Mouse (Mus musculus): Measurements from ENCODE around the gene Gm15217. TPM values are rescaled to one million over a fixed set of nuclear protein-coding genes. Genes with fewer than 3 reads are reported as not detected.

Gene Gm15217
- polyA plus RNA-seq, 1 experiment: 40.3 TPM

DNA sequence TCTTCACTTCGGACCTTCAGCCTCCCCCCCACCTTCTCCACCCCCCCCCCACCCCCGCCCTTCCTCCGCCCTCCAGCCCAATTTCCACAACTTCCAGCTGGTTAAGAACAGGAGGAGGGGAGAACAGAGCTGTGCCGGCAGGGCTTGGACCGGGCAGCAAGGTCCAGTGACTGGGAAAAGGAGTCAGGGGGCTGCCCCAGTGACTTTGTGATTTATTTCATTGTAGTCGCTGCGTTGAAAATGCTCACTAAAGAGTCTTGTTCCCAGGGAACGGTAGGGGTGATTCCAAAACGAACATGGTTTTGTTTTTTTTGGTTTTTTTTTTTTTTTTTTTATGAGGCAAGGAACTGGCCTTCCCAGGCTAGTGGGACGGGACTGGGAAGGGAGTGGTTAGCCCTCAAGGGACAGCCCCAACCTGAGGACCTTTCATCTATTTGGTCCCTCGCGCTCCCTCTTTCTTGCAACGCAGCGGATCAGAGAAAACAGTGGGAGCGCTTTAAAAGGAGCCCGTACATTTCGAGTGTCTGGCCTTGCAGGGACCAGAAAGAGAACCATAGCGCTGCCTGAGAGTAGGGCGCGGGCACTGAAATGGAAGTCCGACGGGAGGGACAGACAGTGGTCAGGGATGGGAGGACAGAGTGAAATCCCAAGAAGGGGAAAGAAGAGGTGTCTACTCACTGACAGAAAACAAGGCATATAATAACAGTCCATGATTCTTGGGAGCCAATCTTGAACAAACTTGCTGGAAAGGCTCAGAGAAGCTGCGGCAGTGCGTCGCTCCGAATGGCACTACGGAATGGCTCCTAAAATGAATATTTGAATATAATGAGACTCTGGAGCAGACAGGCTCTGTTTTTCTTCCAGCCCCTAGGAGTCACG is 7.5 kb downstream of the Gm15217 start:
- Histone ChIP-seq H3K4me1 (ENCODE audit: control insufficient read depth, insufficient read depth, low read length) (peaks cover 1% of the 10 kb centered on the region), H3K4me3 (ENCODE audit: insufficient read depth, low read depth, low read length) (peak overlapping the region; percentile 64), H3K27me3 (replicated peaks; ENCODE audit: control insufficient read depth, insufficient read depth, low read length) (no peaks in the 10 kb centered on the region), H3K36me3 (ENCODE audit: control insufficient read depth, insufficient read depth, low read length) (peaks cover 3% of the 10 kb centered on the region; the same call in 1 of the 2 replicates), H3K27ac (ENCODE audit: insufficient read depth, low read depth, low read length) (peak overlapping the region; percentile 91)
- peak; percentile 85 for TF ChIP-seq POLR2A (IDR thresholded peaks at IDR 0.05; ENCODE audit: low read depth, low read length)
- no peak for TF ChIP-seq CTCF (conservative IDR thresholded peaks at IDR 0.05; ENCODE audit: insufficient read depth, insufficient read length, low read depth, low read length)
- WGBS: under 1% methylated on average over 28 of the region's 28 CpGs
- DNase-seq: peak; percentile 57

DNA sequence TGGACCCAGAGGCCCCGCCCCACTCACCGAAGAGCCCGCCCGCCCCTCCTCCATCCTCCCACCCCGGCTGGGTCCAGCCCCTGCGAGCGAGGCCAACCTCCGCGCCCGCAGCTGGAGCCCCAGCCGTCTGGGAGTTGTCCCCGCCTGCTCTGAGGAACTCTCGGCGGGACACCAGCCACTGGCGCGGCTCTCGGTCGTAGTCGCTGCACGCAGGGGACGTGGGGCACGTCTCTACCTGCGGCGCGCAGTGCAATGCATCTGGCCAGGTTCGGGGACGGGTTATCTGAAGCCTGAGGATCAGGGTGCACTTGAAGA is 8.1 kb downstream of the Gm15217 start:
- Histone ChIP-seq H3K27me3 (replicated peaks; ENCODE audit: control insufficient read depth, insufficient read depth, low read length) (no peaks in the 10 kb centered on the region), H3K27ac (ENCODE audit: insufficient read depth, low read depth, low read length) (peak overlapping the region; percentile 92), H3K36me3 (ENCODE audit: control insufficient read depth, insufficient read depth, low read length) (peaks cover 3% of the 10 kb centered on the region; the same call in 1 of the 2 replicates), H3K4me1 (ENCODE audit: control insufficient read depth, insufficient read depth, low read length) (peaks cover 3% of the 10 kb centered on the region), H3K4me3 (ENCODE audit: insufficient read depth, low read depth, low read length) (peak overlapping the region; percentile 77)
- WGBS: under 1% methylated on average over 27 of the region's 27 CpGs
- TF ChIP-seq POLR2A (IDR thresholded peaks at IDR 0.05; ENCODE audit: low read depth, low read length) (peak; percentile 32), CTCF (conservative IDR thresholded peaks at IDR 0.05; ENCODE audit: insufficient read depth, insufficient read length, low read depth, low read length) (no peak)
- DNase-seq: peak; percentile 94

DNA sequence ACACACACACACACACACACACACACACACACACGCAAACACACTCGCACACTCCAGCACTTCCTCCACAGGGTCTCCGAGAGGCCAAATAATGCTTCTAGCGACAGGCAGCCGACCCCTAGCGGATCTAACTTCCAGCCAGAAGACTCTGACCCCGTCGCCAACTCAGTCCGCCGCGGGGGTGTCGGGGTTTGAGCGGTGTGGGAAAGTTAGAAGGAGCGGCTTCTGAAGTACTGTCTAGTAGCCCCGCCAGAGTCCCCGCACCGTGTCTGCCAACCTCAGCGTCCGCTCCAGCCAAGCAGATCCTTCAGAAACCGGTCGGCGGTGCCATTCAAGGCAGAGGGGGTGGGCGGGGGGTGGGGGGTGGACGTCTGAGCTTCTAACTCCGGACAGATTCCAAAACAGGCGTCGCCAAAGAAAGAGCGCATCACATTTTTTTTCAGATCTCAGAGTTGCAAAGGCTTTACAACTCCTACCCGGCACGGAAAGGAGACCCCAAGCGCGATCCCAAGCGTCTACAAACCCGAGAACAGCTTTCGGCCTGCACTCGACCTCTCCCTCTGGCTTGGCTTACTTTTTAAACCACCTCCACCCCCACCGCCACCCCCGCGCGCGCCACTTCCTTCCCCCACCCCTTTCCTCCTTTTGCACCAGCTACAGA is 8.7 kb downstream of the Gm15217 start:
- Histone ChIP-seq H3K27me3 (replicated peaks; ENCODE audit: control insufficient read depth, insufficient read depth, low read length) (no peaks in the 10 kb centered on the region), H3K4me1 (ENCODE audit: control insufficient read depth, insufficient read depth, low read length) (peaks cover 3% of the 10 kb centered on the region), H3K27ac (ENCODE audit: insufficient read depth, low read depth, low read length) (peak overlapping the region; percentile 92), H3K4me3 (ENCODE audit: insufficient read depth, low read depth, low read length) (peak overlapping the region; percentile 77), H3K36me3 (ENCODE audit: control insufficient read depth, insufficient read depth, low read length) (peaks cover 3% of the 10 kb centered on the region; the same call in 1 of the 2 replicates)
- TF ChIP-seq POLR2A (IDR thresholded peaks at IDR 0.05; ENCODE audit: low read depth, low read length) (peak; percentile 19), CTCF (conservative IDR thresholded peaks at IDR 0.05; ENCODE audit: insufficient read depth, insufficient read length, low read depth, low read length) (no peak)
- peak; percentile 70 for DNase-seq
- under 1% methylated on average over 41 of the region's 41 CpGs for WGBS

DNA sequence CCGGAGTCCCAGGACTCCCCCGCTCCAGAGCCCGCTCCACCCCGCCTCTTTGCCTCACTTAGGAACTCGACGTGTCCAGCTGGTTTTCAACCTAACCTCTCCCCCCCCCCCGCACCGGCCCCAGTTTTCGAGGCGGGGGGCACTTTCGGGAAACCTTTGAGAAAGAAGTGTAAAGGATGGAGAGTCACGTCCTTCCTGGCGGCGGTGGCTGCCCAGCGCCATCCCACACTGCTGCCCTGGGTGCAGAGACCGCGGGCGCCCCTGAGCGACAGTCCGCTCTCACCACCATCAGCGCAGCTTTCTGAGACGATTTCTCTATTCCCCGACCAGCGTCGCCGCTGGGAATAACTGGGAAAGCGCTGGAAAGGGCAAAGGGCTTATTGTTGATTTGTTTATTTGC is 9.4 kb downstream of the Gm15217 start:
- peak; percentile 77 for DNase-seq
- Histone ChIP-seq H3K36me3 (ENCODE audit: control insufficient read depth, insufficient read depth, low read length) (peaks cover 2% of the 10 kb centered on the region; the same call in 1 of the 2 replicates), H3K4me1 (ENCODE audit: control insufficient read depth, insufficient read depth, low read length) (peaks cover 3% of the 10 kb centered on the region), H3K27me3 (replicated peaks; ENCODE audit: control insufficient read depth, insufficient read depth, low read length) (no peaks in the 10 kb centered on the region), H3K27ac (ENCODE audit: insufficient read depth, low read depth, low read length) (peak overlapping the region; percentile 32), H3K4me3 (ENCODE audit: insufficient read depth, low read depth, low read length) (peak overlapping the region; percentile 77)
- WGBS: under 1% methylated on average over 27 of the region's 27 CpGs
- TF ChIP-seq CTCF (conservative IDR thresholded peaks at IDR 0.05; ENCODE audit: insufficient read depth, insufficient read length, low read depth, low read length) (peak; percentile 41), POLR2A (IDR thresholded peaks at IDR 0.05; ENCODE audit: low read depth, low read length) (no peak)

DNA sequence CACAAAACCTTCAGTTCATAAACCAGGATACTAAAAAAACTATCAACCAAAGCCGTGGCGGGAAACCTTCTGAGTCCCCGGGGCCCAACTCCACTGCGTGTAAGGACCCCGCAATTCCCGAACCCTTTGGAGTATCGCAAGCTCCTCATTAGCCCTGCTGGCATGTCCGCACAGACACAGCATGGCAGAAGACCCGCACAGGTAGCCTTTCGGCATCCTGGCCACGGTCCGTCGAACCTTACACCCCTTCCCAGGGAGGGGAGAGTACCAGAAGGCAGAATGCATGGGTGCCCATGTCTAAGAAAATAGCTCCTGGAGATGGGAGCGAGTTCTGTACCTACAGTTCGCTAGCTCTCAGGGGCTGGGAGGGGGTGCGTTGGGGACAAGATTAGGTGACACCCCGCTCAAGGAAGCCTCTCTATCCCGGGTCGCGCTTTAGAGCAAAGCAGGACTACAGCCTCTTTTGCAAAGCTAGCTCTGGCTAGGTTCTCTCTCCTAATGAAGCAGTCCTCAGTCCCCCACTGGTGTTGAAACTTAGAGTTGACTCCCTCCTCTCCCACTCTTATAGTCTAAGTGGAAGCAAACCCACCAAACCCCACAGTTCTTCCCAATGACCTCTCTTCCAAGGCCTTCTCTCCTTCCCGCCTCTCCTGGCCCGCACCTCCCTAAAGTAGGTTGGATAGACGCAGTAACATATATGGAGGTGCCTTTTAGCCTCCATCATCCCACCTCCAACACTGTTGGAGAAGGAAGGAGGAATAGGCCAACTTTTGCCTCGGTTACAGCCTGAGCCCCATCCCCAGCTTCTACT is 10.4 kb downstream of the Gm15217 start:
- Histone ChIP-seq H3K4me3 (ENCODE audit: insufficient read depth, low read depth, low read length) (peak overlapping the region; percentile 51), H3K27me3 (replicated peaks; ENCODE audit: control insufficient read depth, insufficient read depth, low read length) (no peaks in the 10 kb centered on the region), H3K4me1 (ENCODE audit: control insufficient read depth, insufficient read depth, low read length) (peaks cover 3% of the 10 kb centered on the region), H3K27ac (ENCODE audit: insufficient read depth, low read depth, low read length) (peak overlapping the region; percentile 51), H3K36me3 (ENCODE audit: control insufficient read depth, insufficient read depth, low read length) (no peaks in the 10 kb centered on the region; the same call in 1 of the 2 replicates)
- 28% methylated on average over 24 of the region's 24 CpGs for WGBS
- TF ChIP-seq POLR2A (IDR thresholded peaks at IDR 0.05; ENCODE audit: low read depth, low read length) (no peak), CTCF (conservative IDR thresholded peaks at IDR 0.05; ENCODE audit: insufficient read depth, insufficient read length, low read depth, low read length) (no peak)
- DNase-seq: no peak

DNA sequence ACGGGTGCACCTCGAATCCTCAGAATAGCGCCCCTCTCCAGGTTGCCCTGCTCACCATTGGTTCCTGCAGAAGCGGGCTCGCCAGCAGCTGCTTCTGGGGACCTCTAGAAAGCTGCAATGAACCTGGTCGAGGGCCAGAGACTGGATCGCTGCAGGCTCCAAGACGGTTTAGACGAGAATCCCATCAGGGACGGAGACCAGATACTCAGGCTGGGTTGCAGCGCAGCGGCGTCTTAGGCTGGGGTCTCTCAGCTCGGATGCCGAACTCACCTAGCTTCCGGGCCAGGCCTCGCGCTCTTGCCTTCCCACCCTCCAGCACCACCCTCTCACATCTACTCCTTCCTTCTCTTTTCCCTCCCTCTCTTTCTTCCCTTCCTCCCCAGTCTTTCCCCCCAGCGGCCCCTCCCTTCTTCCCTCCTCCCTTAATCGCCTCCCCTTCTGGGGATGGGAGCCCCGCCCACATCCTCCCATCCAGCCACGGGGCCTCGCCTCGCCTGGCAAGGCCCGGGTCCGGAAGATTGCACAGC is 11.1 kb downstream of the Gm15217 start, which contains the start of gene Bmp4:
Gene Bmp4 (minus strand): TSS at position 421 of the 527 bp plus-strand sequence.
- TF ChIP-seq CTCF (conservative IDR thresholded peaks at IDR 0.05; ENCODE audit: insufficient read depth, insufficient read length, low read depth, low read length) (no peak), POLR2A (IDR thresholded peaks at IDR 0.05; ENCODE audit: low read depth, low read length) (peak; percentile 35)
- H3K4me3 ChIP-seq (ENCODE audit: insufficient read depth, low read depth, low read length): peak within 1 kb of the TSS; percentile 51
- H3K27me3 ChIP-seq (replicated peaks; ENCODE audit: control insufficient read depth, insufficient read depth, low read length): no peaks in the 10 kb centered on the region
- peak; percentile 67 for DNase-seq
- 25% methylated on average over 26 of the region's 26 CpGs for whole genome bisulfite sequencing
- H3K36me3 ChIP-seq (ENCODE audit: control insufficient read depth, insufficient read depth, low read length): no peaks in the 10 kb centered on the region; the same call in 1 of the 2 replicates
- H3K4me1 ChIP-seq (ENCODE audit: control insufficient read depth, insufficient read depth, low read length): peaks cover 3% of the 10 kb centered on the region
- H3K27ac ChIP-seq (ENCODE audit: insufficient read depth, low read depth, low read length): peak within 1 kb of the TSS; percentile 51
